8 mouse cellular contexts compared by ENCODE assay signal in genomic region chr3:123116903-123117302, GRCm38 (mm10).
DNase-seq lines count a peak whose midpoint lies in the region; ATAC-seq and TF ChIP-seq lines count a peak whose summit lies in the region.

No protein-coding gene starts in this region.

- peak overlapping the region; percentile 36; the same call in 1 of the 2 replicates for H3K4me3 ChIP-seq in kidney, adult 2 months (ENCODE audit: insufficient read depth, low read depth, low read length)
- peak overlapping the region; percentile 38 for H3K4me3 ChIP-seq in heart, embryonic 11.5 days (ENCODE audit: low read depth, low read length)
- no peak overlapping the region for H3K4me3 ChIP-seq in liver, postnatal 0 days (ENCODE audit: low read depth, low read length)

- TF ChIP-seq EP300 in liver, postnatal 0 days (IDR thresholded peaks at IDR 0.05; ENCODE audit: low read depth), result no peak

- no peak for TF ChIP-seq CTCF in kidney, adult 2 months (conservative IDR thresholded peaks at IDR 0.05; ENCODE audit: insufficient read depth, insufficient read length, low read depth, low read length)
- TF ChIP-seq CTCF in liver, postnatal 0 days (IDR thresholded peaks at IDR 0.05; ENCODE audit: low read depth), result no peak

- TF ChIP-seq POLR2A in kidney, adult 2 months (IDR thresholded peaks at IDR 0.05; ENCODE audit: low read depth, low read length), result no peak

- H3K9me3 ChIP-seq in heart, embryonic 11.5 days (replicated peaks; ENCODE audit: control insufficient read depth, low read length), result no peaks in the 10 kb centered on the region
- H3K9me3 ChIP-seq in liver, postnatal 0 days (ENCODE audit: low read length), result no peaks in the 10 kb centered on the region

- no peaks in the 10 kb centered on the region for H3K4me1 ChIP-seq in kidney, adult 2 months (ENCODE audit: control insufficient read depth, insufficient read depth, low read length)
- H3K4me1 ChIP-seq in heart, embryonic 11.5 days (ENCODE audit: control insufficient read depth, insufficient read depth, low read length), result peaks cover 11% of the 10 kb centered on the region; the same call in 1 of the 2 replicates
- H3K4me1 ChIP-seq in liver, postnatal 0 days (ENCODE audit: insufficient read depth), result peaks cover 8% of the 10 kb centered on the region

- DNase-seq in kidney, adult 2 months, result peak; percentile 25
- no peak for DNase-seq in kidney, postnatal 14 days
- peak; percentile 41 for DNase-seq in ZHBTc4 (ENCODE audit: low read depth, low spot score)
- DNase-seq in liver, postnatal 0 days, result no peak
- DNase-seq in left cerebral cortex, postnatal 25 days (ENCODE audit: low spot score in 2 of 2), result no peak
- no peak for DNase-seq in left cerebral cortex, adult 11 months (ENCODE audit: low spot score)
- DNase-seq in Muller cell, postnatal 12 days (ENCODE audit: inconsistent ontology term), result no peak

- no peaks in the 10 kb centered on the region for H3K27me3 ChIP-seq in kidney, adult 2 months (replicated peaks; ENCODE audit: control insufficient read depth, insufficient read depth, low read length)
- no peaks in the 10 kb centered on the region for H3K27me3 ChIP-seq in heart, embryonic 11.5 days (ENCODE audit: control insufficient read depth, insufficient read depth, low read length)
- no peaks in the 10 kb centered on the region for H3K27me3 ChIP-seq in liver, postnatal 0 days (ENCODE audit: insufficient read depth, low read length)

- peak; percentile 77 for ATAC-seq in heart, embryonic 11.5 days (replicated peaks; ENCODE audit: insufficient number of reproducible peaks, low FRiP score, low TSS enrichment)
- no peak for ATAC-seq in liver, postnatal 0 days

- peak overlapping the region; percentile 59 for H3K4me2 ChIP-seq in heart, embryonic 11.5 days
- peak overlapping the region; percentile 53 for H3K4me2 ChIP-seq in liver, postnatal 0 days (ENCODE audit: low read depth, low read length)

- WGBS in kidney, adult 2 months, result 34% methylated on average over 16 of the region's 16 CpGs
- 21% methylated on average over 16 of the region's 16 CpGs for WGBS in heart, embryonic 11.5 days (ENCODE audit: insufficient replicate concordance)
- WGBS in liver, postnatal 0 days (ENCODE audit: insufficient replicate concordance), result 15% methylated on average over 16 of the region's 16 CpGs

- intact Hi-C loops in left cerebral cortex, postnatal 25 days (cut with DNase I), result no loop called here

- no peaks in the 10 kb centered on the region for H3K36me3 ChIP-seq in kidney, adult 2 months (ENCODE audit: control insufficient read depth, insufficient read depth, low read length)
- peaks cover 9% of the 10 kb centered on the region for H3K36me3 ChIP-seq in heart, embryonic 11.5 days (ENCODE audit: control insufficient read depth, insufficient read depth, low read length)
- no peaks in the 10 kb centered on the region for H3K36me3 ChIP-seq in liver, postnatal 0 days (replicated peaks; ENCODE audit: insufficient read depth, low read length)

- peak overlapping the region; percentile 65 for H3K9ac ChIP-seq in heart, embryonic 11.5 days (ENCODE audit: low read depth, low read length)
- no peak overlapping the region for H3K9ac ChIP-seq in liver, postnatal 0 days (replicated peaks)

- H3K27ac ChIP-seq in kidney, adult 2 months (ENCODE audit: insufficient read depth, low read depth, low read length), result no peak overlapping the region
- H3K27ac ChIP-seq in heart, embryonic 11.5 days (ENCODE audit: low read depth, low read length), result peak overlapping the region; percentile 77
- no peak overlapping the region for H3K27ac ChIP-seq in liver, postnatal 0 days (ENCODE audit: low read depth)

Comparison
In these comparisons a context has a peak if more than half of its experiments do, and no peak if none do; other contexts are left out.
1. DNase-seq: peak in kidney, adult 2 months (single experiment) and ZHBTc4 (single experiment); none in kidney, postnatal 14 days (single experiment), liver, postnatal 0 days (single experiment), left cerebral cortex, postnatal 25 days (0 of 2), left cerebral cortex, adult 11 months (single experiment) and Muller cell, postnatal 12 days (single experiment).